Mouse (Mus musculus) MEL (cell line): ENCODE data around the gene Sap30. TPM values are rescaled to one million over a fixed set of nuclear protein-coding genes. Genes with fewer than 3 reads are reported as not detected.

Experiments
- DNase-seq: peaks from one replicate; pipeline ENCODE4 v3.0.0; 2011; ENCODE audit warnings: low read depth, low spot score
- H3K27ac ChIP-seq: 2 replicates; pipeline ENCODE4 v1.5.1; 2012; ENCODE audit warnings: low read depth, mild to moderate bottlenecking, control low read depth, low read length, moderate library complexity; ENCODE audit not compliant: control insufficient read depth
- H3K27me3 ChIP-seq, 2 experiments: fragments of 150-350 bp in 1 of 2; sonication (generic) in 1 of 2; 2 replicates each; pipeline ENCODE4 v1.6.1; 2012; ENCODE audit warnings: low read length in 2 of 2, mild to moderate bottlenecking in 2 of 2, improper control_type of control experiment in 1 of 2, moderate library complexity in 1 of 2; ENCODE audit not compliant: insufficient read depth in 2 of 2, control insufficient read depth in 1 of 2
- H3K36me3 ChIP-seq, 2 experiments: 2 replicates each; pipeline ENCODE4 v1.6.1; 2012 to 2014; ENCODE audit warnings: low read length in 2 of 2, improper control_type of control experiment in 1 of 2, inconsistent platforms in 1 of 2, mild to moderate bottlenecking in 1 of 2; ENCODE audit not compliant: insufficient read depth in 2 of 2, control insufficient read depth in 1 of 2
- H3K4me1 ChIP-seq, 2 experiments: fragments of 150-350 bp in 1 of 2; sonication (generic) in 1 of 2; 2 replicates each; pipeline ENCODE4 v1.6.1; 2012; ENCODE audit warnings: low read length in 2 of 2, improper control_type of control experiment in 1 of 2, mild to moderate bottlenecking in 1 of 2; ENCODE audit not compliant: insufficient read depth in 2 of 2, control insufficient read depth in 1 of 2
- H3K4me3 ChIP-seq, 2 experiments: fragments of 150-350 bp in 1 of 2; sonication (generic) in 1 of 2; 2 replicates each; pipeline ENCODE4 v1.5.1; 2012; ENCODE audit warnings: low read depth in 2 of 2, low read length in 2 of 2, mild to moderate bottlenecking in 2 of 2, moderate library complexity in 2 of 2, control low read depth in 1 of 2, improper control_type of control experiment in 1 of 2; ENCODE audit not compliant: control insufficient read depth in 1 of 2, insufficient read depth in 1 of 2
- H3K79me2 ChIP-seq: 2 replicates; pipeline ENCODE4 v1.6.1; 2012; ENCODE audit warnings: mild to moderate bottlenecking, low read length, moderate library complexity; ENCODE audit not compliant: control insufficient read depth, poor library complexity, insufficient read depth
- H3K9ac ChIP-seq: 2 replicates; pipeline ENCODE4 v1.6.1; 2012; ENCODE audit warnings: low read depth, mild to moderate bottlenecking, control low read depth, low read length, moderate library complexity; ENCODE audit not compliant: control insufficient read depth, poor library complexity, severe bottlenecking
- H3K9me3 ChIP-seq: fragments of 150-350 bp; sonication (generic); replicated peaks from 2 replicates; pipeline ENCODE4 v1.6.1; 2012; ENCODE audit warnings: mild to moderate bottlenecking, low read length, improper control_type of control experiment, moderate library complexity; ENCODE audit not compliant: insufficient read depth
- CHD1 ChIP-seq: IDR thresholded peaks from 2 replicates; pipeline ENCODE4 v1.6.1; 2012; ENCODE audit warnings: low read depth, mild to moderate bottlenecking, inconsistent platforms, low read length, improper control_type of control experiment
- CHD2 ChIP-seq: IDR thresholded peaks from 2 replicates; pipeline ENCODE4 v1.6.1; 2011; ENCODE audit warnings: low read length, improper control_type of control experiment
- CTCF ChIP-seq, 3 experiments: IDR thresholded peaks in 2 of 3; conservative IDR thresholded peaks in 1 of 3; 2 replicates each; pipeline ENCODE4 v1.5.1; 2011 to 2012; ENCODE audit warnings: low read length in 3 of 3, low read depth in 2 of 3, mild to moderate bottlenecking in 2 of 3, improper control_type of control experiment in 1 of 3, inconsistent platforms in 1 of 3, mixed read lengths in 1 of 3, moderate library complexity in 1 of 3; ENCODE audit not compliant: control insufficient read depth in 1 of 3, insufficient read depth in 1 of 3, poor library complexity in 1 of 3, severe bottlenecking in 1 of 3
- E2F4 ChIP-seq: IDR thresholded peaks from 2 replicates; pipeline ENCODE4 v1.6.1; 2011; ENCODE audit warnings: low read depth, low read length, improper control_type of control experiment, borderline replicate concordance
- ELF1 ChIP-seq: IDR thresholded peaks from 2 replicates; pipeline ENCODE4 v1.6.1; 2014; ENCODE audit warnings: low read depth, mild to moderate bottlenecking, inconsistent platforms, low read length, improper control_type of control experiment, moderate library complexity
- ETS1 ChIP-seq: IDR thresholded peaks from 2 replicates; pipeline ENCODE4 v1.6.1; 2012; ENCODE audit warnings: low read depth, mild to moderate bottlenecking, inconsistent platforms, low read length, improper control_type of control experiment, moderate library complexity
- GABPA ChIP-seq: IDR thresholded peaks from 2 replicates; pipeline ENCODE4 v1.6.1; 2012; ENCODE audit warnings: low read depth, mild to moderate bottlenecking, inconsistent platforms, low read length, improper control_type of control experiment, moderate library complexity
- GATA1 ChIP-seq: IDR thresholded peaks from 2 replicates; pipeline ENCODE4 v1.6.1; 2011; ENCODE audit warnings: low read depth, low read length, improper control_type of control experiment
- JUND ChIP-seq: IDR thresholded peaks from 2 replicates; pipeline ENCODE4 v1.6.1; 2011; ENCODE audit warnings: low read depth, mild to moderate bottlenecking, improper control_type of control experiment, low read length
- KAT2A ChIP-seq: conservative IDR thresholded peaks from 2 replicates; pipeline ENCODE4 v1.6.1; 2012; ENCODE audit warnings: low read depth, low read length, improper control_type of control experiment, inconsistent platforms
- MAZ ChIP-seq: IDR thresholded peaks from 2 replicates; pipeline ENCODE4 v1.6.1; 2012; ENCODE audit warnings: low read depth, mild to moderate bottlenecking, inconsistent platforms, low read length, improper control_type of control experiment
- MXI1 ChIP-seq: IDR thresholded peaks from 2 replicates; pipeline ENCODE4 v1.6.1; 2011; ENCODE audit warnings: mild to moderate bottlenecking, low read depth, low read length, improper control_type of control experiment
- POLR2A ChIP-seq, 2 experiments: IDR thresholded peaks; 2 replicates each; pipeline ENCODE4 v1.6.1; 2011 to 2012; ENCODE audit warnings: low read length in 2 of 2, mild to moderate bottlenecking in 2 of 2, control low read depth in 1 of 2, improper control_type of control experiment in 1 of 2, low read depth in 1 of 2, moderate library complexity in 1 of 2; ENCODE audit not compliant: control insufficient read depth in 1 of 2, insufficient read depth in 1 of 2, poor library complexity in 1 of 2
- POLR2AphosphoS5 ChIP-seq: IDR thresholded peaks from 2 replicates; pipeline ENCODE4 v1.6.1; 2012; ENCODE audit warnings: low read depth, borderline replicate concordance, mild to moderate bottlenecking, inconsistent platforms, low read length, moderate library complexity, mixed read lengths
- RCOR1 ChIP-seq: IDR thresholded peaks from 2 replicates; pipeline ENCODE4 v1.6.1; 2012; ENCODE audit warnings: low read depth, mild to moderate bottlenecking, inconsistent platforms, low read length, improper control_type of control experiment
- SMC3 ChIP-seq: IDR thresholded peaks from 2 replicates; pipeline ENCODE4 v1.6.1; 2011; ENCODE audit warnings: low read depth, low read length, improper control_type of control experiment
- TCF12 ChIP-seq: IDR thresholded peaks from 2 replicates; pipeline ENCODE4 v1.6.1; 2014; ENCODE audit warnings: low read depth, mild to moderate bottlenecking, inconsistent platforms, low read length, improper control_type of control experiment, moderate library complexity
- USF2 ChIP-seq, 2 experiments: IDR thresholded peaks; 2 replicates each; pipeline ENCODE4 v1.6.1; 2011 to 2012; ENCODE audit warnings: improper control_type of control experiment in 2 of 2, low read length in 2 of 2, borderline replicate concordance in 1 of 2, inconsistent platforms in 1 of 2, low read depth in 1 of 2, mild to moderate bottlenecking in 1 of 2; ENCODE audit not compliant: insufficient read depth in 1 of 2
- ZKSCAN1 ChIP-seq: IDR thresholded peaks from 2 replicates; pipeline ENCODE4 v1.6.1; 2012; ENCODE audit warnings: low read depth, mild to moderate bottlenecking, inconsistent platforms, low read length, improper control_type of control experiment, moderate library complexity
- ZMIZ1 ChIP-seq: IDR thresholded peaks from 2 replicates; pipeline ENCODE4 v1.6.1; 2012; ENCODE audit warnings: low read depth, mild to moderate bottlenecking, inconsistent platforms, low read length, improper control_type of control experiment, moderate library complexity
- polyA plus RNA-seq, 2 experiments: library from polyadenylated mRNA; stranded (reverse) in 1 of 2; unstranded in 1 of 2; fragments of >175 nt in 1 of 2; fragments of >200 nt in 1 of 2; gene quantifications; 2 replicates each; pipeline versions ENCODE4 v1.2.1 to v1.2.4; 2012; ENCODE audit warnings: low replicate concordance in 2 of 2, low read depth in 1 of 2; ENCODE audit not compliant: insufficient read length in 2 of 2, insufficient read depth in 1 of 2, missing spikeins in 1 of 2
- total RNA-seq: library from RNA; depleted of rRNA; stranded (reverse); fragments of 300-350 nt; gene quantifications from 2 replicates; pipeline ENCODE4 v1.2.3, GENCODE M21; 2012

The Sap30 gene
- total and polyA plus RNA-seq, 3 experiments: 34.2 to 64.0 TPM; not detected in 1

- TF ChIP-seq CHD1 (no peak), POLR2AphosphoS5 (peak; percentile 91; the same call in 1 of the 2 replicates), E2F4 (peak; percentile 88; the same call in 1 of the 2 replicates), KAT2A (peak; percentile 52), SMC3 (no peak), MXI1 (no peak; the same call in none of the 2 replicates), ELF1 (no peak), ZKSCAN1 (no peak), JUND (no peak), CTCF (IDR thresholded peaks at IDR 0.05 in 2 of 3, conservative IDR thresholded peaks at IDR 0.05 in 1 of 3; ENCODE audit: control insufficient read depth in 1 of 3, insufficient read depth in 1 of 3, low read depth in 2 of 3, low read length in 3 of 3, poor library complexity in 1 of 3, severe bottlenecking in 1 of 3) (no peak), ETS1 (no peak), POLR2A (IDR thresholded peaks at IDR 0.05; ENCODE audit: control insufficient read depth in 1 of 2, insufficient read depth in 1 of 2, low read depth in 1 of 2, low read length in 2 of 2, poor library complexity in 1 of 2) (peak; percentile 63 to 94), RCOR1 (peak; percentile 76), MAZ (0 out of 2 replicates have a peak, but pooled peaks have one; percentile 10), GATA1 (no peak), ZMIZ1 (peak; percentile 82; the same call in 1 of the 2 replicates), CHD2 (peak; percentile 40), USF2 (IDR thresholded peaks at IDR 0.05; ENCODE audit: borderline replicate concordance in 1 of 2, insufficient read depth in 1 of 2, low read depth in 1 of 2, low read length in 2 of 2) (no peak), GABPA (no peak)
Measured at GRCm38 (mm10) chr8:57511316-57512118, 23.9 kb upstream of the Sap30 start, which contains the start of gene Hmgb2 (continued).

- Histone ChIP-seq H3K36me3 (peaks cover 18 to 19% of the 10 kb centered on the region in 2 experiments), H3K9me3 (no peaks in the 10 kb centered on the region), H3K4me3 (peak overlapping the region; percentile 58 to 77), H3K27ac (peak overlapping the region; percentile 75), H3K4me1 (peaks cover 0 to 2% of the 10 kb centered on the region in 2 experiments; a peak in 1 of 4 replicates), H3K79me2 (peaks cover 24% of the 10 kb centered on the region)
- DNase-seq: no peak
- TF ChIP-seq MAZ: 0 out of 2 replicates have a peak, but pooled peaks have one; percentile 17
- TF ChIP-seq TCF12: no peak
- peak; percentile 75; the same call in 1 of the 2 replicates for TF ChIP-seq CHD1
- TF ChIP-seq, all 39 proteins: peak for 2
- Histone ChIP-seq H3K27me3 (no peaks in the 10 kb centered on the region), H3K9ac (peak overlapping the region; percentile 83)
Measured at GRCm38 (mm10) chr8:57510791-57511315, 23.2 kb upstream of the Sap30 start.
